Mouse (Mus musculus): ENCODE measurements around the gene Cdx4. TPM values are rescaled to one million over a fixed set of nuclear protein-coding genes. Genes with fewer than 3 reads are reported as not detected.

Gene Cdx4
- polyA plus RNA-seq (2015; fragmentation: Nextera tagmentation; extraction: Ambion mirVana) = not detected in 2 replicates

- WGBS = 22% methylated on average over 13 of the region's 13 CpGs
- ATAC-seq (ENCODE audit: low FRiP score, low read depth) = no peak
- Histone ChIP-seq H3K4me3 (peak within 1 kb of the TSS; percentile 22), H3K4me2 (peak within 1 kb of the TSS; percentile 46), H3K36me3 (no peaks in the 10 kb centered on the region), H3K9me3 (no peaks in the 10 kb centered on the region), H3K4me1 (replicated peaks) (no peaks in the 10 kb centered on the region), H3K9ac (no peak within 1 kb of the TSS), H3K27ac (replicated peaks) (no peak within 1 kb of the TSS), H3K27me3 (peaks cover 67% of the 10 kb centered on the region)
These were observed at the start of gene Cdx4 for GRCm38 (mm10) chrX:103321146-103321545. Gene Cdx4 (plus strand): TSS chrX:103321398.

GRCm38 (mm10) chrX:103274325-103274724, 46.9 kb upstream of the Cdx4 start:
- no peak for ATAC-seq (ENCODE audit: low FRiP score, low read depth)
- no peaks in the 10 kb centered on the region for H3K4me1 ChIP-seq (replicated peaks)
- H3K36me3 ChIP-seq = no peaks in the 10 kb centered on the region
- H3K27ac ChIP-seq (replicated peaks) = no peak overlapping the region
- no peak overlapping the region for H3K9ac ChIP-seq
- 84% methylated on average over 4 of the region's 5 CpGs for WGBS
- no peak overlapping the region for H3K4me2 ChIP-seq
- H3K4me3 ChIP-seq = no peak overlapping the region
- H3K9me3 ChIP-seq = no peaks in the 10 kb centered on the region
- H3K27me3 ChIP-seq = peaks cover 6% of the 10 kb centered on the region; the same call in 1 of the 2 replicates

GRCm38 (mm10) chrX:103286899-103287722, 34.1 kb upstream of the Cdx4 start:
- H3K27ac ChIP-seq (replicated peaks) = no peak overlapping the region
- H3K36me3 ChIP-seq = no peaks in the 10 kb centered on the region
- peaks cover 34% of the 10 kb centered on the region for H3K27me3 ChIP-seq
- peak; percentile 51; the same call in 1 of the 2 replicates for ATAC-seq (ENCODE audit: low FRiP score, low read depth)
- H3K4me1 ChIP-seq (replicated peaks) = peaks cover 12% of the 10 kb centered on the region
- H3K9ac ChIP-seq = no peak overlapping the region
- no peaks in the 10 kb centered on the region for H3K9me3 ChIP-seq
- H3K4me3 ChIP-seq = no peak overlapping the region
- H3K4me2 ChIP-seq = no peak overlapping the region
- WGBS = 39% methylated on average over 4 of the region's 4 CpGs

- no peak overlapping the region for H3K9ac ChIP-seq
- no peaks in the 10 kb centered on the region for H3K36me3 ChIP-seq
- H3K4me2 ChIP-seq = no peak overlapping the region
- no peaks in the 10 kb centered on the region for H3K9me3 ChIP-seq
- H3K27ac ChIP-seq (replicated peaks) = no peak overlapping the region
- WGBS = 34% methylated on average over 10 of the region's 10 CpGs
- no peak overlapping the region for H3K4me3 ChIP-seq
- peaks cover 12% of the 10 kb centered on the region for H3K4me1 ChIP-seq (replicated peaks)
- ATAC-seq (ENCODE audit: low FRiP score, low read depth) = peak; percentile 15; the same call in 1 of the 2 replicates
- peaks cover 34% of the 10 kb centered on the region for H3K27me3 ChIP-seq
These were observed 33.3 kb upstream of the Cdx4 start for GRCm38 (mm10) chrX:103287846-103288377.

- H3K27ac ChIP-seq (replicated peaks) = peak overlapping the region; percentile 42; the same call in 1 of the 2 replicates
- H3K27me3 ChIP-seq = peaks cover 37% of the 10 kb centered on the region
These were observed 32.5 kb upstream of the Cdx4 start for GRCm38 (mm10) chrX:103288485-103289330.

GRCm38 (mm10) chrX:103298937-103299336, 22.3 kb upstream of the Cdx4 start:
- peaks cover 25% of the 10 kb centered on the region; the same call in 1 of the 2 replicates for H3K27me3 ChIP-seq
- no peak for ATAC-seq (ENCODE audit: low FRiP score, low read depth)
- WGBS = 70% methylated on average over 4 of the region's 4 CpGs

More at GRCm38 (mm10) chrX:103288485-103289330, 32.5 kb upstream of the Cdx4 start:
- H3K36me3 ChIP-seq = no peaks in the 10 kb centered on the region
- WGBS = 21% methylated on average over 25 of the region's 25 CpGs
- no peaks in the 10 kb centered on the region for H3K9me3 ChIP-seq
- H3K4me2 ChIP-seq = peak overlapping the region; percentile 49
- no peak overlapping the region for H3K9ac ChIP-seq
- H3K4me1 ChIP-seq (replicated peaks) = peaks cover 12% of the 10 kb centered on the region
- peak; percentile 91 for ATAC-seq (ENCODE audit: low FRiP score, low read depth)
- peak overlapping the region; percentile 12; the same call in 1 of the 2 replicates for H3K4me3 ChIP-seq

GRCm38 (mm10) chrX:103308262-103308661, 12.9 kb upstream of the Cdx4 start:
- Histone ChIP-seq H3K36me3 (no peaks in the 10 kb centered on the region), H3K9me3 (no peaks in the 10 kb centered on the region), H3K27ac (replicated peaks) (no peak overlapping the region), H3K4me2 (no peak overlapping the region), H3K9ac (no peak overlapping the region), H3K4me3 (no peak overlapping the region), H3K27me3 (peaks cover 23% of the 10 kb centered on the region; the same call in 1 of the 2 replicates), H3K4me1 (replicated peaks) (no peaks in the 10 kb centered on the region)
- WGBS = 67% methylated on average over 1 of the region's 1 CpGs
- no peak for ATAC-seq (ENCODE audit: low FRiP score, low read depth)

More at GRCm38 (mm10) chrX:103298937-103299336, 22.3 kb upstream of the Cdx4 start:
- Histone ChIP-seq H3K4me1 (replicated peaks) (no peaks in the 10 kb centered on the region), H3K4me2 (no peak overlapping the region), H3K27ac (replicated peaks) (no peak overlapping the region), H3K36me3 (no peaks in the 10 kb centered on the region), H3K9ac (no peak overlapping the region), H3K4me3 (no peak overlapping the region), H3K9me3 (no peaks in the 10 kb centered on the region)

GRCm38 (mm10) chrX:103311723-103312122, 9.5 kb upstream of the Cdx4 start:
- Histone ChIP-seq H3K27me3 (peaks cover 24% of the 10 kb centered on the region; the same call in 1 of the 2 replicates), H3K4me1 (replicated peaks) (no peaks in the 10 kb centered on the region), H3K9me3 (no peaks in the 10 kb centered on the region), H3K4me2 (no peak overlapping the region), H3K36me3 (no peaks in the 10 kb centered on the region), H3K4me3 (no peak overlapping the region), H3K27ac (replicated peaks) (no peak overlapping the region), H3K9ac (no peak overlapping the region)
- ATAC-seq (ENCODE audit: low FRiP score, low read depth) = no peak
- 79% methylated on average over 3 of the region's 3 CpGs for WGBS

- no peaks in the 10 kb centered on the region for H3K4me1 ChIP-seq (replicated peaks)
- H3K4me3 ChIP-seq = no peak overlapping the region
- peaks cover 42% of the 10 kb centered on the region for H3K27me3 ChIP-seq
- 79% methylated on average over 6 of the region's 6 CpGs for WGBS
- H3K9ac ChIP-seq = no peak overlapping the region
- H3K4me2 ChIP-seq = no peak overlapping the region
- no peak overlapping the region for H3K27ac ChIP-seq (replicated peaks)
- no peaks in the 10 kb centered on the region for H3K36me3 ChIP-seq
- no peaks in the 10 kb centered on the region for H3K9me3 ChIP-seq
- no peak for ATAC-seq (ENCODE audit: low FRiP score, low read depth)
These were observed 7.1 kb upstream of the Cdx4 start for GRCm38 (mm10) chrX:103314146-103314545.

GRCm38 (mm10) chrX:103325900-103326299, 4.7 kb downstream of the Cdx4 start:
- Histone ChIP-seq H3K4me3 (no peak overlapping the region), H3K36me3 (no peaks in the 10 kb centered on the region), H3K4me2 (no peak overlapping the region), H3K27ac (replicated peaks) (no peak overlapping the region), H3K9ac (no peak overlapping the region), H3K4me1 (replicated peaks) (no peaks in the 10 kb centered on the region), H3K27me3 (peaks cover 62% of the 10 kb centered on the region), H3K9me3 (no peaks in the 10 kb centered on the region)
- 66% methylated on average over 3 of the region's 3 CpGs for WGBS
- no peak for ATAC-seq (ENCODE audit: low FRiP score, low read depth)

GRCm38 (mm10) chrX:103329386-103329785, 8.2 kb downstream of the Cdx4 start:
- Histone ChIP-seq H3K9ac (no peak overlapping the region), H3K9me3 (no peaks in the 10 kb centered on the region), H3K27ac (replicated peaks) (no peak overlapping the region), H3K4me1 (replicated peaks) (no peaks in the 10 kb centered on the region), H3K27me3 (peaks cover 43% of the 10 kb centered on the region), H3K4me3 (no peak overlapping the region), H3K4me2 (no peak overlapping the region), H3K36me3 (no peaks in the 10 kb centered on the region)
- WGBS = 67% methylated on average over 8 of the region's 8 CpGs
- ATAC-seq (ENCODE audit: low FRiP score, low read depth) = no peak
